In genomic region chr17:64492614-64493269, GRCm38 (mm10) we compare ENCODE assay signal across 8 mouse cellular contexts.
DNase-seq lines count a peak whose midpoint lies in the region; ATAC-seq and TF ChIP-seq lines count a peak whose summit lies in the region.

No protein-coding gene starts in this region.

- no peak overlapping the region for H3K4me3 ChIP-seq in cerebellum, adult 2 months (replicated peaks; ENCODE audit: insufficient read depth, low read depth, low read length)
- no peak overlapping the region for H3K4me3 ChIP-seq in midbrain, embryonic 10.5 days
- H3K4me3 ChIP-seq in midbrain, embryonic 14.5 days (replicated peaks; ENCODE audit: low read depth, low read length): no peak overlapping the region
- H3K4me3 ChIP-seq in lung, embryonic 15.5 days: no peak overlapping the region

- no peak for TF ChIP-seq POLR2A in cerebellum, adult 2 months (IDR thresholded peaks at IDR 0.05; ENCODE audit: borderline replicate concordance, insufficient read depth, low read length)

- no peaks in the 10 kb centered on the region for H3K4me1 ChIP-seq in cerebellum, adult 2 months (ENCODE audit: control insufficient read depth, insufficient read depth, low read length)
- H3K4me1 ChIP-seq in midbrain, embryonic 10.5 days: 0 out of 2 replicates have a peak, but pooled peaks cover 2% of the 10 kb centered on the region
- H3K4me1 ChIP-seq in midbrain, embryonic 14.5 days (ENCODE audit: control insufficient read depth, insufficient read depth, low read length): no peaks in the 10 kb centered on the region
- H3K4me1 ChIP-seq in lung, embryonic 15.5 days: no peaks in the 10 kb centered on the region

- ATAC-seq in midbrain, embryonic 14.5 days (ENCODE audit: low FRiP score, low TSS enrichment): no peak
- ATAC-seq in lung, embryonic 15.5 days (ENCODE audit: borderline replicate concordance, extremely low read depth, low FRiP score, low TSS enrichment): peak; percentile 19; the same call in 1 of the 2 replicates

- DNase-seq in cerebellum, adult 2 months: no peak
- DNase-seq in cerebellum, adult 9-10 months: no peak
- DNase-seq in midbrain, embryonic 10.5 days (ENCODE audit: low spot score): peak; percentile 19
- no peak for DNase-seq in midbrain, embryonic 14.5 days
- DNase-seq in c-Kit-positive CD71-positive TER-119-positive erythroid progenitor cells, embryonic 14.5 days (ENCODE audit: low spot score): peak; percentile 34
- DNase-seq in thymus, postnatal 0 days (ENCODE audit: low spot score): peak; percentile 31
- no peak for DNase-seq in urinary bladder, postnatal 25 days (ENCODE audit: low spot score)

- H3K9ac ChIP-seq in midbrain, embryonic 14.5 days (replicated peaks; ENCODE audit: low read length): no peak overlapping the region
- no peak overlapping the region for H3K9ac ChIP-seq in lung, embryonic 15.5 days

- no peaks in the 10 kb centered on the region for H3K9me3 ChIP-seq in midbrain, embryonic 10.5 days (replicated peaks)
- no peaks in the 10 kb centered on the region for H3K9me3 ChIP-seq in midbrain, embryonic 14.5 days (ENCODE audit: control insufficient read depth, low read length)
- H3K9me3 ChIP-seq in lung, embryonic 15.5 days: no peaks in the 10 kb centered on the region

- no peak overlapping the region for H3K4me2 ChIP-seq in midbrain, embryonic 14.5 days (ENCODE audit: low read length)
- peak overlapping the region; percentile 20 for H3K4me2 ChIP-seq in lung, embryonic 15.5 days

- no peaks in the 10 kb centered on the region for H3K36me3 ChIP-seq in midbrain, embryonic 10.5 days
- no peaks in the 10 kb centered on the region for H3K36me3 ChIP-seq in midbrain, embryonic 14.5 days (ENCODE audit: control insufficient read depth, insufficient read depth, low read length)
- H3K36me3 ChIP-seq in lung, embryonic 15.5 days: no peaks in the 10 kb centered on the region

- TF ChIP-seq CTCF in cerebellum, adult 2 months (IDR thresholded peaks at IDR 0.05; ENCODE audit: borderline replicate concordance, insufficient read depth, low read depth, low read length): peak; percentile 10; the same call in 1 of the 2 replicates

- H3K27ac ChIP-seq in cerebellum, adult 2 months (ENCODE audit: insufficient read depth, low read length): no peak overlapping the region
- no peak overlapping the region for H3K27ac ChIP-seq in midbrain, embryonic 10.5 days (replicated peaks)
- no peak overlapping the region for H3K27ac ChIP-seq in midbrain, embryonic 14.5 days (replicated peaks; ENCODE audit: low read depth, low read length)
- H3K27ac ChIP-seq in lung, embryonic 15.5 days: peak overlapping the region; percentile 74

- WGBS in cerebellum, adult 2 months: 50% methylated on average over 9 of the region's 9 CpGs
- WGBS in midbrain, embryonic 10.5 days: 57% methylated on average over 7 of the region's 9 CpGs
- WGBS in midbrain, embryonic 14.5 days: 52% methylated on average over 7 of the region's 9 CpGs
- WGBS in lung, embryonic 15.5 days: 34% methylated on average over 7 of the region's 9 CpGs

- no peaks in the 10 kb centered on the region for H3K27me3 ChIP-seq in cerebellum, adult 2 months (ENCODE audit: control insufficient read depth, insufficient read depth, low read length)
- 0 out of 2 replicates have a peak, but pooled peaks cover 3% of the 10 kb centered on the region for H3K27me3 ChIP-seq in midbrain, embryonic 10.5 days (ENCODE audit: low read depth, poor library complexity, severe bottlenecking)
- H3K27me3 ChIP-seq in midbrain, embryonic 14.5 days (ENCODE audit: control insufficient read depth, insufficient read depth, low read length): no peaks in the 10 kb centered on the region
- H3K27me3 ChIP-seq in lung, embryonic 15.5 days: no peaks in the 10 kb centered on the region

Comparison
In these comparisons a context has a peak if more than half of its experiments do, and no peak if none do; other contexts are left out.
1. DNase-seq: peak in midbrain, embryonic 10.5 days (single experiment), c-Kit-positive CD71-positive TER-119-positive erythroid progenitor cells, embryonic 14.5 days (single experiment) and thymus, postnatal 0 days (single experiment); none in cerebellum, adult 2 months (0 of 2), cerebellum, adult 9-10 months (single experiment), midbrain, embryonic 14.5 days (single experiment) and urinary bladder, postnatal 25 days (single experiment).